Mouse (Mus musculus) bone marrow, adult 2 months (tissue): ENCODE measurements around the gene Tbc1d10c. TPM values are rescaled to one million over a fixed set of nuclear protein-coding genes. Genes with fewer than 3 reads are reported as not detected.
A peak's percentile ranks its signal among the peaks of the same experiment; 100 is the strongest.

ENCODE experiments used
- H3K27ac ChIP-seq: fragments of 200-500 bp; 2 replicates; pipeline ENCODE4 v1.5.1; 2012; ENCODE audit warnings: low read depth, mild to moderate bottlenecking, control low read depth, inconsistent platforms, low read length; ENCODE audit not compliant: control insufficient read depth, poor library complexity, insufficient read depth
- H3K4me1 ChIP-seq: fragments of 200-500 bp; 2 replicates; pipeline ENCODE4 v1.6.1; 2011; ENCODE audit warnings: low read length; ENCODE audit not compliant: control insufficient read depth, insufficient read depth
- H3K4me3 ChIP-seq: fragments of 200-500 bp; replicated peaks from 2 replicates; pipeline ENCODE3; 2011; ENCODE audit warnings: mild to moderate bottlenecking, low read depth, low read length, control low read depth; ENCODE audit not compliant: control insufficient read depth
- CTCF ChIP-seq: fragments of 200-500 bp; IDR thresholded peaks from 2 replicates; pipeline ENCODE4 v1.5.1; 2011; ENCODE audit warnings: low read length, control low read depth; ENCODE audit not compliant: control insufficient read depth, insufficient read depth
- POLR2A ChIP-seq: fragments of 200-500 bp; IDR thresholded peaks from 2 replicates; pipeline ENCODE4 v1.6.1; 2011; ENCODE audit warnings: low read depth, mild to moderate bottlenecking, control low read depth, low read length, borderline replicate concordance; ENCODE audit not compliant: control insufficient read depth
- WGBS: fragments of 180-500 bp; shearing (Covaris S2); methylation state at CpG from one replicate; pipeline ENCODE4 v1.1.7; 2018; 5-methylcytosine and 5-hydroxymethylcytosine counted together
- polyA plus RNA-seq: library from polyadenylated mRNA; stranded (reverse); fragments of >200 nt; gene quantifications from 2 replicates; pipeline ENCODE4 v1.2.4, GENCODE M21; 2011; ENCODE audit warnings: low replicate concordance; ENCODE audit not compliant: missing spikeins, insufficient read depth, insufficient read length

The Tbc1d10c gene
- polyA plus RNA-seq, 1 experiment, result 168 TPM

DNA sequence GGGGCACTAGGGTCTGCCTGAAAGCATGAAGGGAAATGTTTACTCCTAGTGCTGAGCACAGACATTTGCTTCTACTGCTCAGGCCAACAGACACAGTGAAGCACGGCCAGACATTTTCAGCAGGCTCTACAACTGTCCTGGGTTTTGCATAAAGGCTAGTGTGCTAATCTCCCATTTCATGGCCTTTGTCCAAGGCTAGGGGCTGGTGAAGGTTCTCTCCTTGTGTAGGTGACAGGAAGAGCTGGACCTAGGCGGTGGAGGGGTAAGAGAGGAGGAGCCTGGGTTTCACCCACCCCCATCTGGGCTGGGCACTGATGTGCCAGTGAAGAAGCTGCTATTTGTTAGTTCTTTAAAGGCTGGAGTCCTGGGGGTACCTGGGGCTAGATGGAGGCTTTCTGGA is 26.4 kb downstream of the Tbc1d10c start:
- no peaks in the 10 kb centered on the region; the same call in 1 of the 2 replicates for H3K4me1 ChIP-seq
- TF ChIP-seq POLR2A, result no peak
- TF ChIP-seq CTCF, result no peak
- H3K4me3 ChIP-seq, result no peak overlapping the region
- no peak overlapping the region; the same call in 1 of the 2 replicates for H3K27ac ChIP-seq
- 38% methylated on average over 2 of the region's 2 CpGs for WGBS

DNA sequence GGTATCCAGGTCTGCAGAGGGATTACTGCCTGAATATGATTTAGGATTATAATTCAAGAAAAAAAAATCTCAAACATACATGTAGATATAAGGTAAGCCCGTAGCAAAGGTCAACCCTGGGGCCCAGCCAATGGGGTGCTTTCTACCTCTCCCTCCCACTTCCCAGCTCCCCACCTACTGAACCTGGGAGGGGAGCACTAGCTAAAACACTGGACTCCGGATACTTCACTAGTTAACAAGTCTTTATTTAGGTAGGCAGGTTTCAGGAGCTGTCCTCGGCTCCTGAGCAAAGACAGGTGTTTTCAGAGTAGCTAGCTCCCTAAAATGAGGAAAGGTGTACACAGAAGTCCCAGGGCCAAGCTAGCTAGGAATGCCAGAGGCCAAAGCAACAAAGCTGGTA is 27.0 kb downstream of the Tbc1d10c start:
- Histone ChIP-seq H3K27ac (no peak overlapping the region), H3K4me1 (no peaks in the 10 kb centered on the region; the same call in 1 of the 2 replicates), H3K4me3 (no peak overlapping the region)
- 80% methylated on average over 3 of the region's 3 CpGs for WGBS
- TF ChIP-seq CTCF (no peak), POLR2A (no peak)

DNA sequence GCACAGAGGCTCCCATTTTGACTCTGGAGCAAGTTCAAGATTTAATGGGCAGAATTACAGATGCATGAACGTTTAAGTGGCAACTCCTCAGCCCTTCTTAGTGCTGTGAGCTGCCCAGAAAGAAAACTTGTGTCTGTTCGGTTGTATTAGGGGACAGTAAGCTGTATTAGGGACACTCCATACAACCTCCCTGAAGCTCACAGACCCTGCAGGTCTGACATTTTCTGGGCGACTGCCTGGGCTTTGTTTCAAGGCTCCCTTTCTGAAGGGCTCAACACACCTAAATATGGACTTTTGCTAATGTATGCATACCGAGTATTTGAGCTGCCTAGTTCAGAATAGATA is 27.6 kb downstream of the Tbc1d10c start:
- TF ChIP-seq CTCF (no peak), POLR2A (no peak)
- WGBS, result 39% methylated on average over 4 of the region's 4 CpGs
- no peaks in the 10 kb centered on the region; the same call in 1 of the 2 replicates for H3K4me1 ChIP-seq

DNA sequence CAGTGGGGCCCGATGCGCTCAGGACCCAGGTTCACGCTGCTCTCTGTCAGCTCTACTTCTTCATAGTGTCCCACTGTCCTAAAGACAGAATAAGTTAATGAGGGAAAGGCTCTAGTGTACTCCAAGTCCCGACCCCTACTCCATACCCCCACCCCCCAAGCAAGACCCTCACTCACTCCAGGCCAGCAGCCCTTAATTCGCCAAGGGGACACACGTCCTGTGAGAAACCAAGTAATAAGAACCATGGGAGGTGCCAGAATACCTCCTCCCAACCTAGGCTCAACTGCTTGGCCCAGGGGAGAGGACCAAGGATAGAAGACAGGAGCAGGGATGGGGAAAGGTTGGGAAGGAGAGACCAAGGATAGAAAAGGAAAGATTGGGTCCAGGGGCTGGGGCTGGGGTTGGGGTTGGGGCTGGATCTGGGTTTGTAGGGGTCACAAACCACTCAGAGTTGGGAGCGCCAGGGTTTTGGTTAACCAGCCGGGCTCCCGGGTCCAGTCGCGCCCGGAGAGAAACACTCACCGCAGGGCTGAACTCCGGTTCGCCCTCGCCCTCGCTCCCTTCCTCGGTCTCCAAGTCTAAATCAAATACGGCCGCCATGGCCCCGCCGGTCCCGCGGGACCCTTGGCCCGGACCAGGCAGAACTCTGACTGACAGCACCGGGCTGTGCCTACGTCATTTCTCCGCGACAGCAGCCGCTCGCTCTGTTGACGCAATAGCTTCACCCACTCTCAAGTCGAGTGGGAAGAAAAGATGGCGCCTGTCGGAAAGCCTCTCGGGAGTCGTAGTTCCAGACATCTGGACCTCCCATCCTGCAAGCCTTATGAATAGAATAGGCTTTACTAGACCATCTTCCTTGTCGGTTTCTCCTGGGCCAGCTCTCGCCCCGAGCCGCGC is 28.2 kb downstream of the Tbc1d10c start, which contains the start of gene Rps6kb2:
Gene Rps6kb2, minus strand, starts transcription at position 709 of the 897 bp plus-strand sequence.
- H3K27ac ChIP-seq, result peak within 1 kb of the TSS; percentile 0; the same call in 1 of the 2 replicates
- TF ChIP-seq POLR2A, result peak; percentile 43; the same call in 1 of the 2 replicates
- no peak for TF ChIP-seq CTCF
- H3K4me3 ChIP-seq, result peak within 1 kb of the TSS; percentile 71
- WGBS, result 8% methylated on average over 42 of the region's 42 CpGs
- no peaks in the 10 kb centered on the region; the same call in 1 of the 2 replicates for H3K4me1 ChIP-seq

More for the DNA sequence above, 27.6 kb downstream of the Tbc1d10c start:
- Histone ChIP-seq H3K4me3 (peak overlapping the region; percentile 71), H3K27ac (0 out of 2 replicates have a peak overlapping the region, but pooled peaks have one; percentile 0)

DNA sequence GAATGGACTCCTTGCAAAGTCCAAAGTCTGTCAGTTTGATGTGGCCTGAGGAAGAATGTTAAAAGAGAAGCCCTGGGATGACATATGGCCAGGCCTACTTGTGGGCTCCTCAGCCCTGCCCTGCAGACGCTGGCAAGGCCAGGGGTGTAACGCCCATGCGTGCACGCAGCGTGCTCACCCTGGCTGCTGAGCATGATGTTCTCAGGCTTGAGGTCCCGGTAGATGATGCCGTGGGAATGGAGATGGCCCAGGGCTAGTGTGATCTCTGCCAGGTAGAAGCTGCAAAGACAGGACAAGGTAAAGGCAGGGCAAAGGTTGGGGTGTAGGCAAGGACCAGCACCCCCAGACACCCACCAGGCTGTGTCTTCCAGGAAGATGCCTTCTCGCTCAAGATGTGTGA is 32.0 kb downstream of the Tbc1d10c start:
- H3K4me1 ChIP-seq, result peaks cover 2% of the 10 kb centered on the region
- H3K27ac ChIP-seq, result no peak overlapping the region
- WGBS, result 90% methylated on average over 8 of the region's 8 CpGs
- no peak overlapping the region for H3K4me3 ChIP-seq
- no peak for TF ChIP-seq CTCF
- TF ChIP-seq POLR2A, result no peak

DNA sequence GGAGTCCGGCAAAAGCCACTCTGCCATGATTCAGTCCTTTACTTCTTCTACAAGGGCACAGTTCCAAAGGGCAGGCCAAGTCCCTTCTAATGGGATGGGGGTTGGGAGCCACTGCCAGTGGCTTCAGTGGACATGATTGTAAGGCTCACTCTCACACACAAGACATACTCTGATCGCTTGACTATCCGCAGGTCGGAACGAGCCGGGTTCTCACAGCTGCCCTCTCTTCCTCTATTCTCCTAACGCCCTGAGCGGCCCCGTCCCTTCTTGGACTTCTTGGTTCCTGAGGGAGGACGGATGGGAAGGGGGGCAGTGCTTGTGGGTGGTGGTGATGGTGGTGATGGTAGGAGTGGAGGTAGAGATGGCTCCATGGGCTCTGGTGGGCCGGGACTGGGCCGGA is 34.3 kb downstream of the Tbc1d10c start:
- H3K4me3 ChIP-seq, result no peak overlapping the region
- H3K4me1 ChIP-seq, result peaks cover 2% of the 10 kb centered on the region
- WGBS, result 85% methylated on average over 12 of the region's 12 CpGs
- TF ChIP-seq CTCF, result no peak
- no peak for TF ChIP-seq POLR2A
- H3K27ac ChIP-seq, result no peak overlapping the region

DNA sequence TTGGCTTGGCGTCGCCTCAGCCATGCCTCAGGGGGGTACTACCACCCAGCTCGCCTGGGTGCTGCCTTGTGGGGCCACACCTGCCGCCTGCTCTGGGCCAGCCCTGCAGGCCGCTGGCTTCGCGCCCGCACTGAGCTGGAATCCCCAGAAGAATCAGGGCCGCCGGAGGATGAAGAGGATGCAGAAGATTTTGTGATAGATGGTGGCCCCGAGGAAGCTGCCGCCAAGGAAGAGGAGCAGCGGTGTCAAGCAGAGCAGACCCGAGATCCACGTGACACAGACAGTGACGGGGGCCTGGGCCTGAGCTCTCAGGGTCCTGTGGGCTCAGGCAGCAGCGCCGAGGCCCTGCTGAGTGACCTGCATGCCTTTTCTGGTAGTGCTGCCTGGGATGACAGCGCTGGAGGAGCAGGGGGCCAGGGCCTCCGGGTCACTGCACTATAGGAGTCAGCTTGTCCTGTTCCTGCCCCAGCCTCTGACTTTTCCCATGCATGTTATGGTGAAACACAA is 35.0 kb downstream of the Tbc1d10c start:
- peak overlapping the region; percentile 50 for H3K4me3 ChIP-seq
- 47% methylated on average over 20 of the region's 20 CpGs for WGBS
- H3K4me1 ChIP-seq, result peaks cover 2% of the 10 kb centered on the region
- H3K27ac ChIP-seq, result peak overlapping the region; percentile 72
- TF ChIP-seq POLR2A (no peak; the same call in 1 of the 2 replicates), CTCF (no peak)

DNA sequence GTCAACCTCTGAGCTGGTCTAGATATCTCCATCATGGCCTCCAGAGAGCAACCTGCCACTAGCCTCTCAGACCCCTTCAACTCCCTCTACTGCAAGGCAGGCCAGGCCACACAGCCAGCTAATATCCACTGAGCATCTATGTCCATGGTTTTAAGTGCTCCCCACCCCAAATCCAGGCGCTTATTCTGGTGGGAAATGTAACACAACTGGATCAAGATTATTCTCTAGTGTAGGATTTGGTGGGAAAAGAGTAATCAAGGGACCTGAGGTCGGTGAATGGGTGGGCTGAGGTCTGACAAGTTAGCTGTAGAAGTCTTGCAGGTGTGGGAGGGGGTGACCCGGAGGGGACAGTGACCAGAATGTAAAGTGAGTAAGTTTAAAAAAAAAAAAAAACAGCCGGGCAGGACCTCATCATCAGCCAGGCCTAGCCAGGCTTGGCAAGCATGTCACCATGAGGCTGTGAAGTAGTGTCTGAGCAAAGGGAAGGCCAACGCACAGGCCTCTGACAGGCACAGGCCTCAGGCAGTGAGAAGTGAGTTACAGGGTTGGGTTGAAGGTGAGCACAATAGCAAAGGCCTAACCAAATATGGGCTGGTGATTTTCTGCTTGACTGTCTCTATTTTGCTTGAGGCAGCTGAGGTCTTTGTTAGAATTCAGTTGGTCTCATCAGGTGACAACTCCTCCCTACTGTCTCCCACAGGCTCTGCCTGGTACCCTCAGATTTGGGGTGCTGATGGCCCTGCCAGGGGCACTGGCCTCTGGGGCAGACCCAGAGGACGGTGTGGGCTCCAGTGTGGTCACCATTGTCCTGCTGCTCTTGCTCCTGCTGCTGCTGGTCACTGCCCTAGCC is 35.6 kb downstream of the Tbc1d10c start:
- H3K4me1 ChIP-seq, result peaks cover 2% of the 10 kb centered on the region
- WGBS, result 20% methylated on average over 6 of the region's 6 CpGs
- peak overlapping the region; percentile 72 for H3K27ac ChIP-seq
- TF ChIP-seq CTCF, result no peak
- peak; percentile 11; the same call in 1 of the 2 replicates for TF ChIP-seq POLR2A
- peak overlapping the region; percentile 76 for H3K4me3 ChIP-seq
